Mouse (Mus musculus): Measurements from ENCODE around the gene Gps1.
"Not testable (repeated sequence)": the region's sequence is repeated elsewhere in the genome, so short reads cannot be mapped to it uniquely, and the experiment has no call there.

Gps1 gene

GRCm38 (mm10) chr11:120784064-120784791, at the start of gene Gps1, which contains the start of gene Rfng:
Gene Gps1 (plus strand): TSS chr11:120784272.
Gene Rfng (minus strand): TSS chr11:120784207.
- DNase-seq (ENCODE audit: low read depth, low spot score) = peak; percentile 66

GRCm38 (mm10) chr11:120736424-120736823, 47.6 kb upstream of the Gps1 start:
- no peak for DNase-seq (ENCODE audit: low read depth, low spot score)

DNA sequence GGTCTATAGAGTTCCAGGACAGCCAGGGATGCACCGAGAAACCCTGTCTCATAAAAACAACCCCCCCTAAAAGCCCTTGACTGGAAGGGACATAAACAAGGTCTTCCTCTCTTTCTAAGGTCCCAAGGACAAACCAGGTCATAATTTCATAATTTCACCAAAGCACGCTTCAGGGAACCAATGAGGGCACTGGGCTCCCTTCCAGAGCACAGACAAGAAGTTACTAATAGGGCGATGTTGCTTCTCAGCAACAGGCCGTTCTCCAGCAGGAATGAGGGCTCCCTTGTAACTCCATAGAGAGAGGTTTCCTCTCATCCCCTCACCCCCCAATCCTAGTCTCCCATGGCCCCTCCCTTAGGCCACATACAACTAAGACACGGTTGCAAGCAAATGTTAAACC, 43.1 kb upstream of the Gps1 start:
- no peak for DNase-seq (ENCODE audit: low read depth, low spot score)

DNA sequence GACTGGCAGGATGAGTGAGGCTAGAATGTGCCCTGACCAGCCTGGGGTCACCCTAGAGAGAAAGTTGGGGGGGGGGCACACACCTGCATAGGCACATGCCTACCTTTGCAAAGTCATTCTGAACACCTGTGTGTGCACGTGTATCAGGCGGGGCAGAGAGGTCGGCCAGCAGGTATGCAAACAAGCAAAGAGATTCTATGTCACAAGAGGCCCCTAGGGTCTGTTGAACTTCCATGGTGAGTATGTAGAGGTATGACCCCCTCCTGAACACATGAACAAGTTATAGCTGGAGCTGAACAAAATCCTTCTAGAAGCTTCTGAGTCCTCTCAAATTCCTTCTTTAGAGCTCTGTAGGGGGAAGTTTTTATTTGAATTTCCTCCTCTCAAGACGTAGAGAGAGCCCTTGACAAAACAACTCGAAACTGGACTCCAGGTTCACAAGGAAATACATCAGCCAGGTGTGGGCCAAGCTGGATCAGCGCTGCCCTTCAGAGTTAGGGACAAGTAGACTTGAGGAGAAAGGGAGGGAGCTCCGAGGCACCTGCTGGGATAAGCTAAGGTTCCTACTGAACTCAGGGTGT, 39.9 kb upstream of the Gps1 start:
- DNase-seq (ENCODE audit: low read depth, low spot score) = no peak

DNA sequence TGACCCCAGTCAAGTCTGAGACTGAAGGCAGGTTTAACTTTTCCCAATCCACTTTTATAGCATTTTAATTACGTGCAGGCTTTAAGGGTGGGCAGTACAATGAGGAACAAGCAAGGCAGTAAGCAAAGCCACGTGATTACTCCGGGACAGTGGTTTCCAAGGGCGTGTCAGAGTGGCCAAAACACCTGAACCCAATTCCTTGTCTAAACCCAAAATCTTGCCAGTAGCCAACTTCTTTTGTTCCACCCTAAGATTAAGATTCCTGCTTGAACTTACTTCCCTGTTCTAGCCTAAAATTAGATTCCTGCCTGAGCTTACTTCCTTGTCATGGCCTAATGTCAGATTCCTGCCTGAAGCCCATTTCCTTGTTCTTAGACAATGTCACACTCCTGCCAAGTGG, 36.1 kb upstream of the Gps1 start:
- DNase-seq (ENCODE audit: low read depth, low spot score) = no peak

- peak; percentile 39 for DNase-seq (ENCODE audit: low read depth, low spot score)
Measured at GRCm38 (mm10) chr11:120749430-120749829, 34.6 kb upstream of the Gps1 start.

DNA sequence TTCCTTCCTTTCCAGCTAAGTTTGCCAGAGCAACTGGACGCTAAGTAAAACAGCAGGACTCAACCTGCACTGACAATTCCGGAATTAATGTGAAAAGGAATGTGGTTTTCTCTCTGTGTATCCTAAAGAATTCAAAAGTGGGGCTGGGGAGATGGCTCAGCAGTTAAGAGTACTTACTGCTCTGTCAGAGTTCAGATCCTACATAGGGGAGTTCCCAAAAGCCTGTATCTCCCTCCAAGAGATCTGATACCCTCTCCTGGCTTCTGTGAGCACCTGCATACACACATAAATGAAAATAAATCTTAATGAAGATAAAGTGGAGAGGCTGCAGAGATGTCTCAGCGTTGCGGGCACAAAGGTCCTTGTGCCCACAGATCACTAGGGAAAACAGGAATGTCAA, 32.5 kb upstream of the Gps1 start:
- DNase-seq (ENCODE audit: low read depth, low spot score) = peak; percentile 53

- no peak for DNase-seq (ENCODE audit: low read depth, low spot score)
Measured at GRCm38 (mm10) chr11:120760236-120760635, 23.8 kb upstream of the Gps1 start.

- DNase-seq (ENCODE audit: low read depth, low spot score) = peak; percentile 55
Measured at GRCm38 (mm10) chr11:120761811-120762671, 22.0 kb upstream of the Gps1 start.

DNA sequence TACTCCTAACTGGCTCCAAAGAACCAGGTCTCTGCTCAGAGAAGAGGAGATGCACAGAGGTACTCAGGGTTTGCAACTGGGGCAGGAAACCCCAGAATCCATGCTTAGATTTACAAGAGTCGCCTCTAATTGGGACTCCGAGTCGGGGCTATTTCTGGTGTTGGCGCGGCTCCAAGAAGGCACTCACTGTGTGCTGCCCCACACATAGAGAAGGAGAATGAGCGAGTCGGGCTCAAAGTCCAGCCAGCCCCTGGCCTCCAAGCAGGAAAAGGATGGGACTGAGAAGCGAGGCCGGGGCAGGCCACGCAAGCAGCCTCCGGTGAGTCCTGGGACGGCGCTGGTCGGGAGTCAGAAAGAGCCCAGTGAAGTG, 21.4 kb upstream of the Gps1 start, which contains the start of gene Hmga1b:
Hmga1b (plus strand) TSS at position 123 of the 370 bp plus-strand sequence.
- DNase-seq (ENCODE audit: low read depth, low spot score) = not testable (repeated sequence)

DNA sequence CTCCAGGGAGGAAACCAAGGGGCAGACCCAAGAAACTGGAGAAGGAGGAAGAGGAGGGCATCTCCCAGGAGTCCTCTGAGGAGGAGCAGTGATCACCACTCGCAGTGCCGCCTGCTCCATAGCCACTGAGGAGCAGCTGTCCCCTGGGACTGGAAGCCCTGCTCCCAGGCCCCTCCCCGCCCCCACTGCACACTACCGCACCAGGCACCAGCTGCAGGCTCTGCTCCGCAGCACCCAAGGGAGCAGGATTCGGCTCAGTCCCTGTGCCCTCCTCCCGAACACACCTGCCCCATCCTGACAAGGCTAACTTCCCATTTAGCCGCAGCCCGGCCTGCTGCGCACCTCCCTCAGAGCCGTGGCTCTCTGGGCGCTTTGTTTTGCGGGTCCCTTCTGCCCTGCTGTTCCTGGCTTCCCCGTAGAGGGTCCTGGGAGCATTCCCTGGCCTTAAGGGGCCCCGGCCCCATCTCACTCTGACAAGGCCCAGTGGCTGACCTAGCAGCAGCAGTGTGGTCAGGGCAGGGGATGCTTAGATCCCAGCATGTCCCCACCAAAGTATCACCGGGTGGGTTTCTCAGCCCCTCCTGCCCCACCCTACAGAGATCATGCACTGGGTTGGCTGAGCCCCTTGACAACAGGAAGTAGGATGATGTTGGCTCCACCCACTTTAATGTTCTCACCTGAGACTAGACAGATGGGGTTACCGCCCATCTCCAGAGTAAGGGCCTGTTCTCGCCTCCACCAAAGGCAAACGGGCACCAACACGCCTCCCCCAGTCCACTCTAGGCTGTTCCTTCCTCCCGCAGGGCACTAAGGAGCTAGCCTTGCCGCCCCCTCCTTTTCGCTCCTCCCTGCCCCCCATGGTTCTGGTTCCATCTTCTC, 20.7 kb upstream of the Gps1 start:
- not testable (repeated sequence) for DNase-seq (ENCODE audit: low read depth, low spot score)

GRCm38 (mm10) chr11:120767023-120767422, 17.0 kb upstream of the Gps1 start:
- DNase-seq (ENCODE audit: low read depth, low spot score) = not testable (repeated sequence)

DNA sequence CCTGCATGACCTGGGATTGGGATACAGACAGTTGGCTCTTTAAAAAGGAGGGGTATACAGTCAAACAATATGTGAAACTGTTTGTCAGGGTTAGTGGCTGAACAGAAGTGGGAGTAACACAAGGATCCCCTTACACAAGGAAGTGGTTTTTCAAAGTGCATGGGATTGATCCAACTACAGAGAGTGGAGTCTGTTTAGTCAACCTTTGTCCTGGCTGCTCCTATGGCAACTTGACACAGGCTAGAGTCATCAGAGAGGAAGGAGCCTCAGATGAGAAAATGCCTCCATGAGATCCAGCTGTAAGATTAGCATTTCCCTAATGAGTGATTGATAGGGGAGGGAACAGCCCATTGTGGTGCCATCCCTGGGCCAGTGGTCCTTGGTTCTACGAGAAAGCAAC, 15.9 kb upstream of the Gps1 start:
- peak; percentile 63 for DNase-seq (ENCODE audit: low read depth, low spot score)

DNA sequence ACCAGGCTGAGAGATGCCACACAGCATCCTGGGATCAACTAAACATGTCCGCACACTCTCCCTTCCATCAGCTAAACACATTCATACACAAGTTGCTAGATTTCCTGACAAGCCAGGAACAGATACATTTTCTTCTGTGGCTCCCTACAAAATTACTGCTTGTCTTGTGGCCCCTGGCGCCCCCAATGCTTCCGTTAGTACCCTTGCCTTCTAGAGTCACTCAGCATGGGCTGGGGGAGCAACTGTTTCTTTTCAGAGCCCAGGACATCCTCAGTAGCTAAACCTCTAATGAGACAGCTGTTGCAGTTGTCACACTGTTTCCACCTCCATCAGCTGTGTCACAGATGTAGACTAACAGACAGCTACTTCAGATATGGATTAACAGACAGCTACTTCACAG, 11.3 kb upstream of the Gps1 start:
- DNase-seq (ENCODE audit: low read depth, low spot score) = no peak

DNA sequence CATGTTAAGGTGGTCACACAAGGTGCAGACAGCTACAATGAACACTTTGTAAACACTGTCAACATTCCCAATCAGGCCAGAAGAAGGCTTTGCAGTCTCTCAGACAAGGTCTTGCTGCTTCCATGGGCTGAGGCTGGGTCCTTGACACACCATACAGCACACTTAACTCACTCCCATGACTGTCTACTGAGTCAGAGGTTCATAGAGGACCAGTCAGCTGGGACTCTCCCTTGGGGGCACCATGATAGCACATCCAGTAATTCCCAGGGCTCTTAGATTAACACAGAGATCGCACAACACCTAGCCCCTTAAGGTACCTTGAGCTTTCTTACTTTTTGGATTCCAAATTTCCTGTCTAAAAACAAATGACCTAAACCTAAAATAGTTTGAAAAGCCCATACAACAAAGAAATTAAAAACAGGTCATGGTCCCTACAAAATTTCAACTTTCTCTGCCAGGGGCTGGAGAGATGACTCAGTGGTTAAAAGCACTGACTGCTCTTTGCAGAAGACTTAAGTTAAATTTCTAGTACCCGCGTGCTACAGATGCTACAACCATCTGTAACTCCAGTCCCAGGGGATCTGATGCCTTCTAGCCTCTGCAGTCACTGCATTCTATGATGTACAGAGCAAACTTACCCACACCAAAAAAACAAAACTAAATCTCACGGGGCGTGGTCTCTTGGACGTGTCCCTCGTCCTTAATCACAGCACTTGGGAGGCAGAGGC, 10.4 kb upstream of the Gps1 start:
- peak; percentile 77 for DNase-seq (ENCODE audit: low read depth, low spot score)

DNA sequence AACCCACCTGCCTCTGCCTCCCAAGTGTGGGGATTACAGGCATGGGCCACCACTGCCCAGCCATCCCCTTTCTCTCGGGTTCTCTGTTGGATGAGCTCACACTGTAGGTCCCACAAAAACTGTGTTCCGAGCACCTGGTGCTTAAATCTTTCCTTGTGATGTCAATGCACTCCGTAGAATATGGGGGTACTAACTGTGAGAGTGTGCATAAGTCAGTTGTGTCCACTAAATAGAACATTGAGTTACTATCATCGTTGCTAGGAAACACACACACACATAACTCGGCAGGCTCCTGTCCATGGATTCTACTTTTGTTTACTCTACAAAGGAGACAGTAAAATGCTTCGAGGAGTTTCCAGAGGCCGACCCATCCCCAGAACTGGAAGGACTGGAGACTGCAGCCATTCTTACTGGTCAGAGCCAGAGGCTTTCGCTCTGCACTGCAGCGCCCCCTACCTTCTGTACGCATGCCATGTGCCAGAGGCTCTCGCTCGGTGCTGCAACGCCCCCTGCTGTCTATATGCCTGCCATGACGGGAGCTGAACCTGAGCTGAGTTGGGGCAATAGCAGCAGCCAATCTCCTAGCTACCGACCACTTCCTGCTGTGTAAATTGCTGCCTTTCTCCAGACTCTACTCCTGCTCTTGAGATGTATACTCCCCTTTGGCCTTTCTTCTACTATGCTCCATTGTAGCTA, 8.2 kb upstream of the Gps1 start:
- DNase-seq (ENCODE audit: low read depth, low spot score) = peak; percentile 97

DNA sequence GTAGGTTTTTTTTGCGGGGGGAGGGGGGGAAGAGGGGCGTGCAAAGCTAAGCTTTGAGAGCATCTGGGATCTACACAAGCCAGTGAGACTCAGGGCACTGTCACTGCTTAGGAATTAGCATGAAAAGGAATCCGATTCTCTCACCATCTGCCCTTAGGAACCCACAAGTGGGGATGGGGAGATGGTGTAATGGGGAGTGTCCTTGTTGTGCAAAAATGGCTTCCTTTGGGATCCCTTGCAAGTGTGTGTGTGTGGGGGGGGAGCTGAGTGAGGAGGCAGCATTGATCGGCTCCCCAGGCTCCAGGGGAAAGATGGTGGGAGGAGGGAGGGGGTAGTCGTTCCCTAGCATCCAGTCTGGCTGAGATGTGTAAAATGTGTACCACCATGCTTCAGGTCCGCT, 6.9 kb upstream of the Gps1 start:
- DNase-seq (ENCODE audit: low read depth, low spot score) = no peak

DNA sequence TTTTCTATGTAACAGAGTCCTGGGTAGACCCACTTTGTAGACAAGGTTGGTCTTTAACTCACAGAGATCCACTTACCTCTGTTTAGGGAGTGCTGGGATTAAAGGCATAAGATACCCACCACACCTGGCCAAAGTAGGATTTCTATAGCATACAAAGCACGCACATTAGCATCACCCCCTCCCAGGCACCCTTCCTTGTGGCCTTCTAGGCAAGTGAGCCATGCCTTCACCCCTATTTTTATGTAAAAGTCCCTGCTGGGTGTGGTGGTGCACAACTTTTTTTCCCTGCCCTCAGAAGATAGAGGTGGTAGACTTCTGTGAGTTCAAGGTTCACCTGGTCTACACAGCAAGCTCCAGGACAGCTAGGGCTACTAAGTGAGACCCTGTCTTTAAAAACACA, 4.2 kb upstream of the Gps1 start:
- DNase-seq (ENCODE audit: low read depth, low spot score) = no peak

GRCm38 (mm10) chr11:120781361-120781760, 2.7 kb upstream of the Gps1 start:
- DNase-seq (ENCODE audit: low read depth, low spot score) = not testable (repeated sequence)

DNA sequence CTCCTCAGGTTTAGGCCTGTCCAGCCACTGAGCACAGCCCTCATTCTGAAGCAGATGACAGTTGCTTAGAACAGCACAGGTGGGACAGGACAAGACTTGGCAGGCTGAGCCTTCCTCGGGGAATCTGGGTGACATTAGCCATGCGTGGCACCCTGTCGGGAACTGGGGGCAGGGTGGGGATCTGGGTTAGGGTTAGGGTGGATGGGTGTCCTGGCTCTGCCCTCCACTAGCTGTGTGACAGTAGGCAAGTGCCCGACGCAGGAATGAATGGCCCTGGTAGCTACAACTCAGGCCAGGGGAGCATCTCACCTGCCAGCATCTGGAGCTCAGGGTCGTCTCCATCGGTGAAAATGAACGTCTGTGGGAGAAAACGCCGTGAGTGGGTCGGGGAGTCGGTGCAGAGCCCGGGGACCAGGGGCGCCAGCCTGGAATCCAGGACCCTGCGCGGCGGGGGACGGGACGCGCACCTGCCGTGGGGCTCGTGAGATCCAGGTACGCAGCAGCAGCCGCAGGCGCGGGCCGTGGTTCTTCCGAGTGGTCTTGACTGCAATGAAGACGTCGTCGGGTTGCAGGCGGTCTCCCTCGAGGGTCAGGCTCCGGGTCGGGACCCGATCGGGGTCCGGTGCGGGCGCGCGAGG, 527 bp upstream of the Gps1 start:
- DNase-seq (ENCODE audit: low read depth, low spot score) = no peak

Measured in 3T3-L1 (cell line).